Mouse (Mus musculus) ES-E14 (cell line): ENCODE data around the gene Rad51b.

ENCODE experiments used
- CHD2 ChIP-seq: IDR thresholded peaks from 2 replicates; pipeline ENCODE4 v1.6.1; 2014; ENCODE audit warnings: mild to moderate bottlenecking, low read depth, low read length, inconsistent platforms
- HCFC1 ChIP-seq: IDR thresholded peaks from 2 replicates; pipeline ENCODE4 v1.6.1; 2012; ENCODE audit warnings: low read length, inconsistent platforms, borderline replicate concordance; ENCODE audit not compliant: insufficient read depth
- MAFK ChIP-seq: IDR thresholded peaks from 2 replicates; pipeline ENCODE4 v1.6.1; 2014; ENCODE audit warnings: mild to moderate bottlenecking, low read depth, low read length, inconsistent platforms; ENCODE audit not compliant: insufficient read depth
- ZC3H11A ChIP-seq: IDR thresholded peaks from 2 replicates; pipeline ENCODE4 v1.6.1; 2012; ENCODE audit warnings: low read depth, mild to moderate bottlenecking, inconsistent platforms, low read length, borderline replicate concordance
- ZNF384 ChIP-seq: IDR thresholded peaks from 2 replicates; pipeline ENCODE4 v1.6.1; 2012; ENCODE audit warnings: low read depth, low read length, inconsistent platforms

DNA sequence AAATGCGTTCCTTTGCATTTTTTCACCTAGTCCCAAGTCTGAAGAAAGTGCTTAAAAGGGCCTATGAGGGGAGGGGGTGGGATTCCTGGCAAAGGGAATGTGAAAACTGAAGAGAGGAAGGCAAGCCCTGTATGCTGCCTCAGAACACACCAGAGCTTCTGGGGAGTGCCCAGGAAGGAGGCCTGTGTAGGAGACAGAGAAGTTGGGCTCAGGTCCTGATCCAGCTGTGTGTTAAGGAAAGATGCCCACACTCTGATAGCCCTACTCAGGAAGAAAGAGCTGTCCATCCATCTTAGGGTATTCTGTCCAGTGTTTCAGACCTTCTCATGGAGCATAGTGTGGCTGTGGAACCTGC, 422.7 kb downstream of the Rad51b start:
- TF ChIP-seq ZC3H11A (no peak), HCFC1 (no peak), CHD2 (no peak), ZNF384 (no peak), MAFK (no peak)
